Mouse (Mus musculus) G1E (cell line): ENCODE results near the gene Supt5.

Experiments
- CTCF ChIP-seq: IDR thresholded peaks from 2 replicates; pipeline ENCODE4 v1.5.1; 2012; ENCODE audit warnings: low read depth, low read length, inconsistent platforms, mixed read lengths
- GATA1 ChIP-seq: IDR thresholded peaks from 2 replicates; pipeline ENCODE4 v1.6.1; 2012; ENCODE audit warnings: borderline replicate concordance, low read length, inconsistent platforms, mixed read lengths
- GATA2 ChIP-seq: IDR thresholded peaks from 2 replicates; pipeline ENCODE4 v1.6.1; 2012; ENCODE audit warnings: low read depth, low read length, inconsistent platforms, borderline replicate concordance

- no peak for TF ChIP-seq CTCF
- no peak for TF ChIP-seq GATA1
- no peak for TF ChIP-seq GATA2
Observed at GRCm38 (mm10) chr7:28361647-28362341, 23.2 kb upstream of the Supt5 start.
